Mouse (Mus musculus): ENCODE measurements around the gene Zfp74.

DNA sequence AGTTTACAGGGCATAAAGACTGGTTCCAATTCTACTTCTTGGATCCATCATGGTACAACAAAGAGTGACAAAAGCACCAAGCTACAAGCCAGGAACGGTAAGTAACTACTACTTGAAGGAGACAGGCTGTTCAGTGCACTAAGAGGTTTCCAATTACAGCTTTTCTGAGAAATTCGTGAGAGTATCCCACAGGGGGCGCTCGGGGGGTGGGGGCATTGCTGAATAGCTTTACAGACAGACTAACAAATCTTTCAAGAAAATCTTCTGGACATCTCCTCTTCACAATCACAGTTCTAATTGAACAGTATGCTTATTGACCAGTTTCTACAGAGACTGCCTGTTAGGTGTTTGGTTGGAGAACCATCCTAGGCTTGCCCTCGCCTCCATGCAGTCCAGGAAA, 27.6 kb upstream of the Zfp74 start:
- TF ChIP-seq CTCF (IDR thresholded peaks at IDR 0.05; ENCODE audit: borderline replicate concordance, insufficient read depth, low read length) (no peak), POLR2A (IDR thresholded peaks at IDR 0.05; ENCODE audit: low read depth, low read length) (no peak; the same call in 1 of the 2 replicates)

Measured in embryonic fibroblast, embryonic 13.5 days (primary cell).